Mouse (Mus musculus): ENCODE results near the gene Snap91. TPM values are rescaled to one million over a fixed set of nuclear protein-coding genes. Genes with fewer than 3 reads are reported as not detected.

Gene Snap91
- total RNA-seq, 2 experiments from 2014 or later, result not detected

DNA sequence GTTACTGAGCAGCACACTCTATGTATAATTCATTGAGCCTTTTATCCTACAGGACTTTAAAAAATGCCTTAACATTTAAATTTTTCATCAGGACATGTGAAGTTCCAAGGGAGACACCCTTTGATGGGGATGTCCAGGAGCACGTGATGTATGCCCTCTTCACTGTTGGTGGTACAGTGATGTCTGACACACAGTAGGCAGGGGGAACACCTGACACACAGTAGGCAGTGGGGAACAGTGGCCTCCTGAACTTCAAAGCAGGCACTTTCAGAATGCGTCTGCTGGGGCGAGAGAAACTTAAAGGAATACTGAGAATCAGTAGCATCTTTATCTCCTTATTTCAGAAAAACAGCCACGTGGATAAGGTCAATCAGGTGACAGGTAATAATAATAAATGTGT lies 62.8 kb downstream of the Snap91 start:
- ATAC-seq (replicated peaks; ENCODE audit: low FRiP score, poor library complexity, severe bottlenecking), result no peak

- no peak for ATAC-seq (replicated peaks; ENCODE audit: low FRiP score, poor library complexity, severe bottlenecking)
Measured at GRCm38 (mm10) chr9:86814340-86814739, 66.1 kb downstream of the Snap91 start.

DNA sequence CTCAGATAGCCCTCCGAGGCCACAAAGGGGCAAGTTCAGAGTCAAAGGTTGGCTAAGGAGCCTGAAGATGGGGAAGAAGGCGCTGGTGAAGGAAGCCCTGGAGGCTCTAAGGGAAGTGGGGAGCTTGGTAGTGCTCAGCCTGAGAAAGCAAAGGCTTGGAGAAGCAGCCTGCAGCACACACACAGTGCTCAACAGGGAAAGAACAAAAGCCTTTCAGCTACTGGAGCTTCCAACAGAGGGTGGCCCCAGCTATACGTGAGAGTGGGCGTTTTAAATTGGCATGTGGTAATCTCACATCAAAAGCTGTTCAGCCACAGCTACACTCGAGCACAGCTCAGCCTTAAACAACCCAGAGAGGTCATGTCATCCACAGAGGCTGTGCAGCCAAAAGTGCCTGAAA lies 67.1 kb downstream of the Snap91 start:
- no peak for ATAC-seq (replicated peaks; ENCODE audit: low FRiP score, poor library complexity, severe bottlenecking)

DNA sequence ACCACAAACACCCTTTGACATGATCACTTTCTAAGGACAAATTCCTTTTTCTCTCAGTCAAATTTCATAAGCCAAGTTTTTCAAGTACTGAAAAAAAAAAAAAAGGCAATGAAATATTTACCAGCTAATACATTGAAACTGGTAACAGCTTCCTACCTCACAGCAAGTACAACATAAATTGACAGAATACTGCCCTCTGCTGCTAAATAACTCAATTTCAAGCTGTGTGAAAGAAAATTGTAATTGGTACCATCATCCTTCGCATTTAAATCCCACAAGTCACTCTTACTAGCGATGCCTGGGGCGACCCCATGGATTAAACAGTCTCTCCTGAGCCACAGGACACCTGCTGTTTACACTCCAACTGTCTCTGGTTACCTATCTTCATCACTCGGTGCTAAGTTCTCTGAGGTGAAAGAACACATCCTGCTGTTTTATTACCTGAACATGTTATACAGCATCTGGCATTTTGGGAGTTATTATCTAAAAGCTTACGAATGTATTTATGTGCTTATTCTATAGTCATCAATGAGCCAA lies 69.7 kb downstream of the Snap91 start:
- ATAC-seq (replicated peaks; ENCODE audit: low FRiP score, poor library complexity, severe bottlenecking), result no peak

DNA sequence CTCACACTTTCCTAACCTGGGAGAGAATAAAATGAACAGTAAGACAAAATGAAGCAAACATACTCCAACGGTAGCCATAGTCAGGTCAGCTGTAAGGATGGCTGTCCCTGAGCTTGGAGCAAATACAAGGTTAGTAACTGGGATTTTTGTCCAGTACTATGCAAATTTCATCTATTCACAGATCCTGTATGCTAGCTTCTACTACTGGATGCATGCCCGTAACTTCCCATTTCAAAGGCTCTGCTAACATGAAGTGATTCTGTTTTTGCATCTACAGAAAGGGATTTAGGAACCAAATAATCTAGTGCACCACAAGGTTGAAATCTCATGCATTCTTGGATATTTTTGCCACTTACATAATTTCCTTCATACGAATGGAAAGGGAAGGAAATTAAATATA lies 70.2 kb downstream of the Snap91 start:
- ATAC-seq (replicated peaks; ENCODE audit: low FRiP score, poor library complexity, severe bottlenecking), result no peak

DNA sequence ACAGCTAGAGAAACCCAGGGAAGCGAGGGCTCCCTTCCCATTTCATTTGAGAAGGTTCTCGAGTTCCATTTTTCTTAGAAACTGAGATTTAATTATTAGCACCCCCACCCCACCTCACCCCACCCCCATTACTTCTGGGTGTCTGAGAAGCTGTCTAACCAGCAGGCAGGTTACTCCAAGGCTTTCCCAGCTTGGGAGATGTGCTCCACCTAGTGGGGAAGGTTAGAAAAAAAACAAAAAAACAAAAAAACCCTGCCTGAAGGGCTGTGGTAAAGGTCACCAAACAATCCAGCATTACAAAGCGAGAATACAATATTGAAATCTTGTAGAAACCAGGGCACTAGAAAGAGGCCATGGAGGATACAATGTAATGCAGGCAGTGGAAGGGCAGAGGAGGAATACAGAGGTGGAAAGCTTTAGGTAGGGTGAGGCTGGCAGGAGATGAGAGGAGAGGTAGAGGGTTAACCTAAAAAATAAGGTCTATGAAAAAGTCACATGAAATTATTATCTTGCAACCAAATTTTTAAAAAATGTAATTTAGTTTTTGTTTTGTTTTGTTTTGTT lies 79.8 kb downstream of the Snap91 start:
- no peak for ATAC-seq (replicated peaks; ENCODE audit: low FRiP score, poor library complexity, severe bottlenecking)

GRCm38 (mm10) chr9:86799099-86799498 lies 81.4 kb downstream of the Snap91 start:
- no peak for ATAC-seq (replicated peaks; ENCODE audit: low FRiP score, poor library complexity, severe bottlenecking)

DNA sequence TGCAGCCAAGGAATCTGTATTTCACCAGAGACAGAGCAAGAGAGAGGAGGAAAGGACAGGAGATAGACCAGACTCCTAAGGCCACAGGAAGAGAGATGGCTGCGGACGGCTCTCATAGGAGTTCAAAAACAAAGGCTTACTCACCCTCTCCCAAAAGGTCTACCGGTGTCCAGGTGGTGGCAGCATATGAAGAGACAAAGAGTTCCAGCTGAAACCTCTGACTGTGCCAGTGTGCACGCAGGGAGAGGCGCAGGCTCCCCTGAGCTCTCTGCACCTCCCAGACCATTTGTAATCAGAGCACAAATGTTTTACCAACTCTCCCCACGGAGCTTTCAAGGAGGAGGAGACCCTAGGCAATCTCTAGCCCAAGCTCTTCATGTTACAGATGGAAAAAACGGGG lies 81.8 kb downstream of the Snap91 start:
- no peak for ATAC-seq (replicated peaks; ENCODE audit: low FRiP score, poor library complexity, severe bottlenecking)

DNA sequence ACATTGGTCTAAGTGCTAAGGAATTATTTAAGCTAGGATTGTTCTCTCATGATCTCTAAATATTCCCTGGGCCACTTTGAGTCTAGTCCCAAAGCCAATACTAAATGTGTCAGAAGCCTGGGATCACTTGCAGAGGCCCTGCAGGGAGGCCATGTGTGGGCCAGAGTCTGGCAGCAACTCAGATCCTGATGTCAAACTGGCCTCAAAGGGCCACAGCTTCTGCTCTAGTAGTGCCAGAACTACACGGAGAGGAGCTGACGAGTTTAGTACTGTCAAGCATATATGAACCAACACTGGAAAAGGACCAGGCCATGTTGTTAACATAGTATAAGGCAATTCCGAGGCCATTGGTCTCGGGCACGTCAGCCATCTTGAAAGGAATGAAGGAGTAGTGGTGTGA lies 82.3 kb downstream of the Snap91 start:
- ATAC-seq (replicated peaks; ENCODE audit: low FRiP score, poor library complexity, severe bottlenecking), result no peak

GRCm38 (mm10) chr9:86797553-86797952 lies 82.9 kb downstream of the Snap91 start:
- no peak for ATAC-seq (replicated peaks; ENCODE audit: low FRiP score, poor library complexity, severe bottlenecking)

DNA sequence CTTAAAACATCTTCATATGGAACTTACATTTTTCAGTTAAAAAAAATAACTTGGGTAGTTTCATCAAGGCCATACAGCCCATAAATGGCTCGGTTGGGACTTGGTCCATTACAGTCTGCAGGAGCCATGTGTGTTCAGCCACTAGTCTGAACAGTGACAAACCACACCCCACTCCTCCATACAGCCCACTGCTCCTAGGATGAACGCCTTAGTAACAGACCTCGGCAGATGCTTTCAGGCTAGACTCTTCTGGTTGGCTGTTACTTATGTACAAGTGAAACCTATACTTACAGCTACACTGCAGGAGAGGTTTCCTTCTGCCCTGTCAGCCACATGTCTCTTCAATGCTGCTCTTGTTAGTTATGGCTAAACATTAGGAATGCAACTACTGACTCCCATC lies 85.2 kb downstream of the Snap91 start:
- ATAC-seq (replicated peaks; ENCODE audit: low FRiP score, poor library complexity, severe bottlenecking), result no peak

- ATAC-seq (replicated peaks; ENCODE audit: low FRiP score, poor library complexity, severe bottlenecking), result no peak
Measured at GRCm38 (mm10) chr9:86791927-86792326, 88.5 kb downstream of the Snap91 start.

DNA sequence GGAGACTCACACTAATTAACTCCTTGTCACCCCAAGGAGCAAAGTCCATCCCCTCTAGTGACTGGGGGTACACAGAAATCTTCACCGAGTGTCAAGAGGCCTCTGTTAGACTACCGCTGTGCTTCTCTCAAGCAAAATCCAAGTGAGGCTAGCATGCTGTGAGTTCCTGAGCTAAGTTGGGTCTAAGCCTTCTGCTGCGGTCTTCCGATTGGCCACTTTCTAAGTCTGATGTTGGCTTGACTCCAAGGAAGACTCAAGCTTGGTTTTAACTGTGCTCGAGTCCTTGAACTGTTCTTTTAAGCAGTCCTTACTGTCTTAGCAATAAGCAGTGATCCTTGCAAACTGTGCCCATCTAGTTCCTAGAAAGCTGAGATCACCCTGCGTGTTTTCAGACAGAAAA lies 91.3 kb downstream of the Snap91 start:
- no peak for ATAC-seq (replicated peaks; ENCODE audit: low FRiP score, poor library complexity, severe bottlenecking)

- no peak for ATAC-seq (replicated peaks; ENCODE audit: low FRiP score, poor library complexity, severe bottlenecking)
Measured at GRCm38 (mm10) chr9:86782836-86783235, 97.6 kb downstream of the Snap91 start.

- ATAC-seq (replicated peaks; ENCODE audit: low FRiP score, poor library complexity, severe bottlenecking), result no peak
Measured at GRCm38 (mm10) chr9:86781426-86781825, 99.0 kb downstream of the Snap91 start.

DNA sequence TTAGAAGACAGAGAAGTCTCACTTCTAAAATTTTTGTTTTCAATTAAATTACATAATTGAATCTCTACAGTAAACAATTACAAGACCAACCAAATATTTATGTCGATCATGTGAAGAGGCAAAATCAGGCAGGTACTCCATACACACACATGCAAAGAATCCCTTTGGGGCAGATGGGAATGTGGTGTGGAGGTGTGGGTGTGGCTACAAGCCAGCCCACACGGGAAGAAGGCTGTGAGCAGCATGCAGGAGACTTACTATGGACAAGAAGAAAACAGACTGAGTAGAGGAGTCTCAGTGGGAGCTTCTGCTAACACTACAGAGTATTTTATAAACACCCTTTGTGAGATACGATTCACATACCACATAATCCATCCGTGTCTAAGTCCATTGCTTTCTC lies 102.2 kb downstream of the Snap91 start:
- no peak for ATAC-seq (replicated peaks; ENCODE audit: low FRiP score, poor library complexity, severe bottlenecking)

GRCm38 (mm10) chr9:86777309-86777708 lies 103.1 kb downstream of the Snap91 start:
- no peak for ATAC-seq (replicated peaks; ENCODE audit: low FRiP score, poor library complexity, severe bottlenecking)

DNA sequence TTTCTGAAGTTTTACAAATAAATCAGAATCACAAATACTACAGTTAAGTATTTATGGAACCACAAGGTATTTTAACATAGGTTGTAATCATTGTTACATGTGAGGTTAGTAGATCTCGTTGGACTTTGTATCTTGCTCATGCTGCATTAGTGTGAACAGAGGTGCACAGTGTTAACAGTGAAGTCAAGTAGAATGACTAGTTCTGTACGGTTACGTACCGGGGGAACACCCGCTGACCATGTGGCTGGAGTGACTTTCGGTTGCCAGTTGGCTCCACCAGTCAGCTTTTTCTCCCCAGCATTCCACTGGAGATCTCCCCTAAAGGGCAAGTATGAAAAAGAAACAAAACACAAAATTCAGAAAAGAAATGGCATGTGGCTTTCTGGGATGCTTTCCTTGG lies 105.1 kb downstream of the Snap91 start:
- ATAC-seq (replicated peaks; ENCODE audit: low FRiP score, poor library complexity, severe bottlenecking), result no peak

DNA sequence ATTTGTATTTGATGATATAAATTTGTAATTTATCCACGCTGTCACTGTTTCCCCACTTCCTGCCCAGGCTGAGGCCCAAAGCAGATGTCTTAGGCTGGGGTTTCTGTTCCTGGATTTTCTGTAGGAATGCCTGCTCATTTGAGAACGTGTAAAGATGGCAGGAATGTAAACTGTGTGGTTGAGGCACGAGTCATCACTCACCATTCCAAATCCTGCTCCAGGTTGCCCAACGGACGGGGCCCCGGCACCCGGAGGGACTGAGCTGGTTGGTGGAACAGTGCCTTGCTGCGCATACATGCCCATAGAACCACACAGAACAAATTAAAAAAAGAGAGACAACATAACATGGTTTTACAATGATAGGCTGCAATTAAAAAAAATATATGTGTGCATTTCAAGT lies 106.5 kb downstream of the Snap91 start:
- ATAC-seq (replicated peaks; ENCODE audit: low FRiP score, poor library complexity, severe bottlenecking), result no peak

DNA sequence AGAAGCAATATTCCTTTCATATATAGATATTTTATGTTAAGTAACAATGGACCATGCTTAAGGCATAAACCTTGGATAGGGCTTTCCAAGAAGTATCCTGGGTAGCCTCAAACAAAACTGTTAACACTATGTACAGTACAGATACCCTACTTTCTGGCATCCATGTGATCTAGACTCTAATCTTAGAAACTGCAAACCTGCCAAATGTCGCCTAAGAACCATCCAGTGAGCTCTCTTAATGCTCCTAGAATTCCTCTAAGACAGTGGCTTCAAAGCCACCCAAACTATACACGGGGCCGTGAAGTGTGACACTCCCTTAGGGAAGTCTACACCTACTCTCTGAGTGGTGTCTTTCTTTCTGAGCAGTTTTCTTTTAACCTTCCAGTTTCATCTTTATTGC lies 107.6 kb downstream of the Snap91 start:
- ATAC-seq (replicated peaks; ENCODE audit: low FRiP score, poor library complexity, severe bottlenecking), result no peak

DNA sequence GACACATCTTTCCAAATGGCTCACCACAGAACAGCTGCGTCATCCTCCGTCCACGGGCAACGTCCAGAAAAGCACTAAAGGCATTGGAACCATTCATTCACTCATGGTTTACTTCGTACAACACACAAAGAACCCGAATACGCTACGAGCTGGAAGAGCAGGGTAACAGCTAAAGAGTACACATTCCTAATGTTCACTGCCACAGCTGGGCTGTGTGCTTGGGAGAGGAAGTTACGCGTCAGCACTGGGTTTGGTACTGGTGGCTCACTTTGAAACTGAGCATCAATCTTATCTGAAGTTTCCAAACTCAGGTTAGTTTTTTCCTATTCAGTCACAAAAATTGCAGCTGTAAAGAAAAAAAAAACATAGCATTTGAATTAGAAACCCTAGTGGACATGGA lies 113.5 kb downstream of the Snap91 start:
- no peak for ATAC-seq (replicated peaks; ENCODE audit: low FRiP score, poor library complexity, severe bottlenecking)

- ATAC-seq (replicated peaks; ENCODE audit: low FRiP score, poor library complexity, severe bottlenecking), result no peak
Measured at GRCm38 (mm10) chr9:86764002-86764401, 116.5 kb downstream of the Snap91 start.

Measured in erythroid progenitor cell, adult 5-6 weeks (primary cell).